In the genomic region with DNA sequence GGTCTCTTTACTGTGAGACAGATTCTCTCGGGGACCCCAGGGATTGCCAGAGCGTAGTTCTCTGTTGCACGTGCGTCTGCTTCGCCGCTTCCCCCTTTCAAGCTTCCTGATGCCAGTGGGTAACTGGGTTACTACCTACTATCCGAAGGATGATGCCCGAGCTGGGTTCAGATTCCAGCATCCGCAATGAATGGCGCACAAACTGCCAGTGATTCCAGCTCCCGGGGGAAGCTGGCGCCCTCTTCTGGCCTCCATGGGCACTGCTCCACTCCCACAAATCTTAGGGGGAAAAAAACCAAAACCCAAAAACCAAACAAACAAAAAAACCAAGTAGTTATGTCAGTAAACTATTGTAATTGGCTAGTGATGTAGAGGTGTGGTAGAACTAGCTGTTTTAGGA, we compare ENCODE assay signal across 10 mouse cellular contexts. TPM values are rescaled to one million over a fixed set of nuclear protein-coding genes. Genes with fewer than 3 reads are reported as not detected.
DNase-seq lines count a peak whose midpoint lies in the region; ATAC-seq and TF ChIP-seq lines count a peak whose summit lies in the region.
"Had no signal": no experiment of that assay in that cellular context is flagged by ENCODE, and none has a peak within 500 bp of the region (broad histone marks: within the 10 kb centered on the region; RNA-seq: fewer than 3 reads in every experiment).

No protein-coding gene starts in this region.

- H3K9me3 ChIP-seq in intestine, postnatal 0 days (ENCODE audit: control insufficient read depth), result no peaks in the 10 kb centered on the region
- H3K9me3 ChIP-seq in intestine, embryonic 16.5 days (ENCODE audit: control insufficient read depth, low read length), result no peaks in the 10 kb centered on the region
- H3K9me3 ChIP-seq in stomach, postnatal 0 days (ENCODE audit: control insufficient read depth, low read length), result no peaks in the 10 kb centered on the region
- H3K9me3 ChIP-seq: midbrain, embryonic 12.5 days had no signal

- TF ChIP-seq POLR2A in testis, adult 2 months (IDR thresholded peaks at IDR 0.05; ENCODE audit: control insufficient read depth, low read depth, low read length), result no peak
- no peak for TF ChIP-seq POLR2A in cortical plate, adult 2 months (IDR thresholded peaks at IDR 0.05; ENCODE audit: extremely low read depth, insufficient read depth, low read length)

- no peak overlapping the region for H3K9ac ChIP-seq in intestine, postnatal 0 days (ENCODE audit: low read depth, low read length)
- no peak overlapping the region for H3K9ac ChIP-seq in intestine, embryonic 16.5 days (ENCODE audit: low read depth, low read length)
- H3K9ac ChIP-seq in stomach, postnatal 0 days (ENCODE audit: low read length), result no peak overlapping the region
- H3K9ac ChIP-seq: midbrain, embryonic 12.5 days had no signal

- no peak for ATAC-seq in intestine, postnatal 0 days
- no peak for ATAC-seq in intestine, embryonic 16.5 days
- ATAC-seq in stomach, postnatal 0 days (ENCODE audit: low FRiP score, low TSS enrichment), result no peak
- ATAC-seq in erythroblast, adult 5-6 weeks (replicated peaks; ENCODE audit: low FRiP score, poor library complexity, severe bottlenecking), result no peak

- H3K4me1 ChIP-seq in intestine, postnatal 0 days (replicated peaks; ENCODE audit: control insufficient read depth, insufficient read depth, low read length), result no peaks in the 10 kb centered on the region
- H3K4me1 ChIP-seq in intestine, embryonic 16.5 days (ENCODE audit: control insufficient read depth, insufficient read depth, low read length), result no peaks in the 10 kb centered on the region
- peaks cover 4% of the 10 kb centered on the region for H3K4me1 ChIP-seq in testis, adult 2 months (ENCODE audit: control insufficient read depth, insufficient read depth, low read length)
- H3K4me1 ChIP-seq in cortical plate, adult 2 months (ENCODE audit: control insufficient read depth, insufficient read depth, low read length), result peaks cover 4% of the 10 kb centered on the region
- H3K4me1 ChIP-seq in stomach, postnatal 0 days (replicated peaks; ENCODE audit: control insufficient read depth, insufficient read depth), result no peaks in the 10 kb centered on the region
- H3K4me1 ChIP-seq: midbrain, embryonic 12.5 days had no signal

- no peaks in the 10 kb centered on the region for H3K27me3 ChIP-seq in intestine, postnatal 0 days (replicated peaks; ENCODE audit: control insufficient read depth, insufficient read depth, low read length)
- H3K27me3 ChIP-seq in intestine, embryonic 16.5 days (replicated peaks; ENCODE audit: control insufficient read depth, insufficient read depth, low read length), result no peaks in the 10 kb centered on the region
- H3K27me3 ChIP-seq in testis, adult 2 months (ENCODE audit: control insufficient read depth, insufficient read depth, low read length), result no peaks in the 10 kb centered on the region
- H3K27me3 ChIP-seq in stomach, postnatal 0 days (ENCODE audit: control insufficient read depth, insufficient read depth, low read length), result no peaks in the 10 kb centered on the region

- H3K27ac ChIP-seq in intestine, postnatal 0 days (ENCODE audit: low read depth, low read length), result no peak overlapping the region
- H3K27ac ChIP-seq in intestine, embryonic 16.5 days (ENCODE audit: low read length), result no peak overlapping the region
- no peak overlapping the region for H3K27ac ChIP-seq in testis, adult 2 months (ENCODE audit: control insufficient read depth, insufficient read depth, low read depth, low read length)
- no peak overlapping the region for H3K27ac ChIP-seq in cortical plate, adult 2 months (ENCODE audit: insufficient read depth, low read length)
- H3K27ac ChIP-seq in stomach, postnatal 0 days (replicated peaks), result no peak overlapping the region
- H3K27ac ChIP-seq: midbrain, embryonic 12.5 days had no signal

- WGBS in intestine, postnatal 0 days, result 46% methylated on average over 12 of the region's 12 CpGs
- WGBS in intestine, embryonic 16.5 days, result 35% methylated on average over 12 of the region's 12 CpGs
- 35% methylated on average over 12 of the region's 12 CpGs for WGBS in stomach, postnatal 0 days

- H3K36me3 ChIP-seq in intestine, postnatal 0 days (ENCODE audit: control insufficient read depth, insufficient read depth), result no peaks in the 10 kb centered on the region
- H3K36me3 ChIP-seq in intestine, embryonic 16.5 days (ENCODE audit: control insufficient read depth, insufficient read depth, low read length), result no peaks in the 10 kb centered on the region
- H3K36me3 ChIP-seq in testis, adult 2 months (ENCODE audit: control insufficient read depth, insufficient read depth, low read length), result no peaks in the 10 kb centered on the region
- H3K36me3 ChIP-seq in stomach, postnatal 0 days (ENCODE audit: control insufficient read depth, insufficient read depth, low read length), result no peaks in the 10 kb centered on the region
- H3K36me3 ChIP-seq: midbrain, embryonic 12.5 days had no signal

- H3K4me2 ChIP-seq in intestine, postnatal 0 days (replicated peaks; ENCODE audit: low read depth), result no peak overlapping the region
- no peak overlapping the region for H3K4me2 ChIP-seq in intestine, embryonic 16.5 days (ENCODE audit: low read depth, low read length)
- H3K4me2 ChIP-seq in stomach, postnatal 0 days (replicated peaks; ENCODE audit: low read depth), result no peak overlapping the region
- H3K4me2 ChIP-seq: midbrain, embryonic 12.5 days had no signal

- no peak for DNase-seq in testis, postnatal 14 days (ENCODE audit: low spot score)
- no peak for DNase-seq in stomach, postnatal 0 days (ENCODE audit: low spot score)
- DNase-seq in thymus, postnatal 25 days, result no peak

- peak; percentile 70 for TF ChIP-seq CTCF in intestine, postnatal 0 days (IDR thresholded peaks at IDR 0.05; ENCODE audit: low read depth)
- TF ChIP-seq CTCF in testis, adult 2 months (IDR thresholded peaks at IDR 0.05; ENCODE audit: control insufficient read depth, insufficient read depth, insufficient replicate concordance, low read depth, low read length), result peak; percentile 81
- peak; percentile 73 for TF ChIP-seq CTCF in cortical plate, adult 2 months (IDR thresholded peaks at IDR 0.05; ENCODE audit: extremely low read depth, insufficient read depth, low read length)
- TF ChIP-seq CTCF in stomach, postnatal 0 days (IDR thresholded peaks at IDR 0.05; ENCODE audit: low read depth), result peak; percentile 69

- H3K4me3 ChIP-seq in intestine, postnatal 0 days (ENCODE audit: low read depth, low read length), result no peak overlapping the region
- H3K4me3 ChIP-seq in intestine, embryonic 16.5 days (ENCODE audit: low read length), result no peak overlapping the region
- no peak overlapping the region for H3K4me3 ChIP-seq in testis, adult 2 months (ENCODE audit: control insufficient read depth, low read depth, low read length)
- no peak overlapping the region for H3K4me3 ChIP-seq in cortical plate, adult 2 months (ENCODE audit: insufficient read depth, low read length)
- no peak overlapping the region for H3K4me3 ChIP-seq in stomach, postnatal 0 days (ENCODE audit: low read depth, low read length)
- H3K4me3 ChIP-seq: midbrain, embryonic 12.5 days had no signal

- no peak for TF ChIP-seq EP300 in stomach, postnatal 0 days (optimal IDR thresholded peaks at IDR 0.05)

RNA-seq across cellular contexts. Expression of gene Mobp, which starts 53.2 kb away (rescaled TPM):
- 0.05 TPM in 1 of 2 replicates, not detected in the other for polyA plus RNA-seq in intestine, postnatal 0 days (2015; fragmentation: Nextera tagmentation; extraction: Ambion mirVana)
- polyA plus RNA-seq in intestine, embryonic 16.5 days (2015; fragmentation: Nextera tagmentation; extraction: Ambion mirVana), result not detected in 2 replicates
- 0.49 and 0.79 TPM in 2 replicates for polyA plus RNA-seq in testis, adult 2 months (2012; rRNA removed)
- polyA plus RNA-seq in cortical plate, adult 2 months (2012; rRNA removed), result 1,050 and 1,403 TPM in 2 replicates
- 0.32 and 0.51 TPM in 2 replicates for polyA plus RNA-seq in stomach, postnatal 0 days (2015; fragmentation: Nextera tagmentation; extraction: Ambion mirVana)
- total RNA-seq in erythroblast, adult 5-6 weeks (2015; ENCODE audit: low replicate concordance), result not detected in 2 replicates
- total RNA-seq in erythroblast, adult 5-6 weeks (2017; ENCODE audit: low replicate concordance), result not detected in 2 replicates
- polyA plus RNA-seq: intestine, embryonic 14.5 days had no signal

Comparison
In these comparisons a context has a peak if more than half of its experiments do, and no peak if none do; other contexts are left out.
1. RNA of gene Mobp, which starts 53.2 kb away (polyA plus RNA-seq): 1,050 to 1,403 TPM in cortical plate, adult 2 months; 0.49 to 0.79 TPM in testis, adult 2 months, 0.32 to 0.51 TPM in stomach, postnatal 0 days, 0.05 TPM in intestine, postnatal 0 days and not detected in intestine, embryonic 16.5 days; every median in the first group is over 100 times any median in the second.
2. Peak in every context shown above with its lines, with median percentiles within 50 percentile points of each other: CTCF ChIP-seq.